Mouse (Mus musculus) MEL (cell line): ENCODE measurements around the gene Apbb1. TPM values are rescaled to one million over a fixed set of nuclear protein-coding genes. Genes with fewer than 3 reads are reported as not detected.

Experiments
- DNase-seq: peaks from one replicate; pipeline ENCODE4 v3.0.0; 2011; ENCODE audit warnings: low read depth, low spot score
- H3K27ac ChIP-seq: 2 replicates; pipeline ENCODE4 v1.5.1; 2012; ENCODE audit warnings: low read depth, mild to moderate bottlenecking, control low read depth, low read length, moderate library complexity; ENCODE audit not compliant: control insufficient read depth
- H3K27me3 ChIP-seq, 2 experiments: fragments of 150-350 bp in 1 of 2; sonication (generic) in 1 of 2; 2 replicates each; pipeline ENCODE4 v1.6.1; 2012; ENCODE audit warnings: low read length in 2 of 2, mild to moderate bottlenecking in 2 of 2, improper control_type of control experiment in 1 of 2, moderate library complexity in 1 of 2; ENCODE audit not compliant: insufficient read depth in 2 of 2, control insufficient read depth in 1 of 2
- H3K36me3 ChIP-seq, 2 experiments: 2 replicates each; pipeline ENCODE4 v1.6.1; 2012 to 2014; ENCODE audit warnings: low read length in 2 of 2, improper control_type of control experiment in 1 of 2, inconsistent platforms in 1 of 2, mild to moderate bottlenecking in 1 of 2; ENCODE audit not compliant: insufficient read depth in 2 of 2, control insufficient read depth in 1 of 2
- H3K4me1 ChIP-seq, 2 experiments: fragments of 150-350 bp in 1 of 2; sonication (generic) in 1 of 2; 2 replicates each; pipeline ENCODE4 v1.6.1; 2012; ENCODE audit warnings: low read length in 2 of 2, improper control_type of control experiment in 1 of 2, mild to moderate bottlenecking in 1 of 2; ENCODE audit not compliant: insufficient read depth in 2 of 2, control insufficient read depth in 1 of 2
- H3K4me3 ChIP-seq, 2 experiments: fragments of 150-350 bp in 1 of 2; sonication (generic) in 1 of 2; 2 replicates each; pipeline ENCODE4 v1.5.1; 2012; ENCODE audit warnings: low read depth in 2 of 2, low read length in 2 of 2, mild to moderate bottlenecking in 2 of 2, moderate library complexity in 2 of 2, control low read depth in 1 of 2, improper control_type of control experiment in 1 of 2; ENCODE audit not compliant: control insufficient read depth in 1 of 2, insufficient read depth in 1 of 2
- H3K79me2 ChIP-seq: 2 replicates; pipeline ENCODE4 v1.6.1; 2012; ENCODE audit warnings: mild to moderate bottlenecking, low read length, moderate library complexity; ENCODE audit not compliant: control insufficient read depth, poor library complexity, insufficient read depth
- H3K9ac ChIP-seq: 2 replicates; pipeline ENCODE4 v1.6.1; 2012; ENCODE audit warnings: low read depth, mild to moderate bottlenecking, control low read depth, low read length, moderate library complexity; ENCODE audit not compliant: control insufficient read depth, poor library complexity, severe bottlenecking
- H3K9me3 ChIP-seq: fragments of 150-350 bp; sonication (generic); replicated peaks from 2 replicates; pipeline ENCODE4 v1.6.1; 2012; ENCODE audit warnings: mild to moderate bottlenecking, low read length, improper control_type of control experiment, moderate library complexity; ENCODE audit not compliant: insufficient read depth
- BHLHE40 ChIP-seq: IDR thresholded peaks from 2 replicates; pipeline ENCODE4 v1.6.1; 2012; ENCODE audit warnings: low read depth, mild to moderate bottlenecking, inconsistent platforms, low read length, improper control_type of control experiment, borderline replicate concordance
- CTCF ChIP-seq, 3 experiments: IDR thresholded peaks in 2 of 3; conservative IDR thresholded peaks in 1 of 3; 2 replicates each; pipeline ENCODE4 v1.5.1; 2011 to 2012; ENCODE audit warnings: low read length in 3 of 3, low read depth in 2 of 3, mild to moderate bottlenecking in 2 of 3, improper control_type of control experiment in 1 of 3, inconsistent platforms in 1 of 3, mixed read lengths in 1 of 3, moderate library complexity in 1 of 3; ENCODE audit not compliant: control insufficient read depth in 1 of 3, insufficient read depth in 1 of 3, poor library complexity in 1 of 3, severe bottlenecking in 1 of 3
- E2F4 ChIP-seq: IDR thresholded peaks from 2 replicates; pipeline ENCODE4 v1.6.1; 2011; ENCODE audit warnings: low read depth, low read length, improper control_type of control experiment, borderline replicate concordance
- ELF1 ChIP-seq: IDR thresholded peaks from 2 replicates; pipeline ENCODE4 v1.6.1; 2014; ENCODE audit warnings: low read depth, mild to moderate bottlenecking, inconsistent platforms, low read length, improper control_type of control experiment, moderate library complexity
- EP300 ChIP-seq, 2 experiments: IDR thresholded peaks; 2 replicates each; pipeline ENCODE4 v1.6.1; 2011; ENCODE audit warnings: improper control_type of control experiment in 2 of 2, low read length in 2 of 2, low read depth in 1 of 2, mild to moderate bottlenecking in 1 of 2
- ETS1 ChIP-seq: IDR thresholded peaks from 2 replicates; pipeline ENCODE4 v1.6.1; 2012; ENCODE audit warnings: low read depth, mild to moderate bottlenecking, inconsistent platforms, low read length, improper control_type of control experiment, moderate library complexity
- JUND ChIP-seq: IDR thresholded peaks from 2 replicates; pipeline ENCODE4 v1.6.1; 2011; ENCODE audit warnings: low read depth, mild to moderate bottlenecking, improper control_type of control experiment, low read length
- KAT2A ChIP-seq: conservative IDR thresholded peaks from 2 replicates; pipeline ENCODE4 v1.6.1; 2012; ENCODE audit warnings: low read depth, low read length, improper control_type of control experiment, inconsistent platforms
- MAZ ChIP-seq: IDR thresholded peaks from 2 replicates; pipeline ENCODE4 v1.6.1; 2012; ENCODE audit warnings: low read depth, mild to moderate bottlenecking, inconsistent platforms, low read length, improper control_type of control experiment
- MEF2A ChIP-seq: IDR thresholded peaks from 2 replicates; pipeline ENCODE4 v1.6.1; 2014; ENCODE audit warnings: low read depth, mild to moderate bottlenecking, inconsistent platforms, low read length, improper control_type of control experiment; ENCODE audit not compliant: poor library complexity, insufficient replicate concordance, severe bottlenecking; ENCODE audit errors: extremely low read depth
- MXI1 ChIP-seq: IDR thresholded peaks from 2 replicates; pipeline ENCODE4 v1.6.1; 2011; ENCODE audit warnings: mild to moderate bottlenecking, low read depth, low read length, improper control_type of control experiment
- MYB ChIP-seq: IDR thresholded peaks from 2 replicates; pipeline ENCODE4 v1.6.1; 2011; ENCODE audit warnings: mild to moderate bottlenecking, low read depth, low read length, improper control_type of control experiment
- MYC ChIP-seq: IDR thresholded peaks from 2 replicates; pipeline ENCODE4 v1.6.1; 2011; ENCODE audit warnings: low read depth, mild to moderate bottlenecking, low read length, improper control_type of control experiment, moderate library complexity
- NRF1 ChIP-seq: IDR thresholded peaks from 2 replicates; pipeline ENCODE4 v1.6.1; 2014; ENCODE audit warnings: low read depth, mild to moderate bottlenecking, inconsistent platforms, low read length, improper control_type of control experiment, moderate library complexity; ENCODE audit not compliant: poor library complexity, insufficient read depth, severe bottlenecking
- POLR2A ChIP-seq, 2 experiments: IDR thresholded peaks; 2 replicates each; pipeline ENCODE4 v1.6.1; 2011 to 2012; ENCODE audit warnings: low read length in 2 of 2, mild to moderate bottlenecking in 2 of 2, control low read depth in 1 of 2, improper control_type of control experiment in 1 of 2, low read depth in 1 of 2, moderate library complexity in 1 of 2; ENCODE audit not compliant: control insufficient read depth in 1 of 2, insufficient read depth in 1 of 2, poor library complexity in 1 of 2
- POLR2AphosphoS2 ChIP-seq: IDR thresholded peaks from 2 replicates; pipeline ENCODE4 v1.6.1; 2011; ENCODE audit warnings: low read length, improper control_type of control experiment
- RAD21 ChIP-seq: IDR thresholded peaks from 2 replicates; pipeline ENCODE4 v1.6.1; 2011; ENCODE audit warnings: mild to moderate bottlenecking, low read depth, low read length, improper control_type of control experiment
- TCF12 ChIP-seq: IDR thresholded peaks from 2 replicates; pipeline ENCODE4 v1.6.1; 2014; ENCODE audit warnings: low read depth, mild to moderate bottlenecking, inconsistent platforms, low read length, improper control_type of control experiment, moderate library complexity
- UBTF ChIP-seq: IDR thresholded peaks from 2 replicates; pipeline ENCODE4 v1.6.1; 2012; ENCODE audit warnings: low read depth, mild to moderate bottlenecking, inconsistent platforms, low read length, improper control_type of control experiment, moderate library complexity, borderline replicate concordance; ENCODE audit not compliant: insufficient read depth
- USF1 ChIP-seq: IDR thresholded peaks from 2 replicates; pipeline ENCODE4 v1.6.1; 2014; ENCODE audit warnings: low read depth, mild to moderate bottlenecking, inconsistent platforms, low read length, improper control_type of control experiment, moderate library complexity
- ZC3H11A ChIP-seq: IDR thresholded peaks from 2 replicates; pipeline ENCODE4 v1.6.1; 2012; ENCODE audit warnings: low read depth, mild to moderate bottlenecking, inconsistent platforms, low read length, improper control_type of control experiment
- ZKSCAN1 ChIP-seq: IDR thresholded peaks from 2 replicates; pipeline ENCODE4 v1.6.1; 2012; ENCODE audit warnings: low read depth, mild to moderate bottlenecking, inconsistent platforms, low read length, improper control_type of control experiment, moderate library complexity
- ZMIZ1 ChIP-seq: IDR thresholded peaks from 2 replicates; pipeline ENCODE4 v1.6.1; 2012; ENCODE audit warnings: low read depth, mild to moderate bottlenecking, inconsistent platforms, low read length, improper control_type of control experiment, moderate library complexity
- ZNF384 ChIP-seq: IDR thresholded peaks from 2 replicates; pipeline ENCODE4 v1.6.1; 2012; ENCODE audit warnings: low read depth, mild to moderate bottlenecking, inconsistent platforms, low read length, improper control_type of control experiment
- polyA plus RNA-seq, 2 experiments: library from polyadenylated mRNA; stranded (reverse) in 1 of 2; unstranded in 1 of 2; fragments of >175 nt in 1 of 2; fragments of >200 nt in 1 of 2; gene quantifications; 2 replicates each; pipeline versions ENCODE4 v1.2.1 to v1.2.4; 2012; ENCODE audit warnings: low replicate concordance in 2 of 2, low read depth in 1 of 2; ENCODE audit not compliant: insufficient read length in 2 of 2, insufficient read depth in 1 of 2, missing spikeins in 1 of 2
- total RNA-seq: library from RNA; depleted of rRNA; stranded (reverse); fragments of 300-350 nt; gene quantifications from 2 replicates; pipeline ENCODE4 v1.2.3, GENCODE M21; 2012

The Apbb1 gene
- total and polyA plus RNA-seq, 3 experiments = 0.13 TPM; not detected in 2

GRCm38 (mm10) chr7:105617810-105618209 is 36.4 kb upstream of the Apbb1 start:
- Histone ChIP-seq H3K9ac (no peak overlapping the region), H3K36me3 (no peaks in the 10 kb centered on the region), H3K4me1 (no peaks in the 10 kb centered on the region), H3K27me3 (no peaks in the 10 kb centered on the region), H3K4me3 (no peak overlapping the region), H3K9me3 (no peaks in the 10 kb centered on the region), H3K27ac (no peak overlapping the region), H3K79me2 (no peaks in the 10 kb centered on the region)
- TF ChIP-seq ZC3H11A = no peak
- TF ChIP-seq RAD21 = no peak
- TF ChIP-seq ZKSCAN1 = no peak
- no peak for TF ChIP-seq UBTF
- TF ChIP-seq MYC = no peak
- no peak for TF ChIP-seq POLR2A (IDR thresholded peaks at IDR 0.05; ENCODE audit: control insufficient read depth in 1 of 2, insufficient read depth in 1 of 2, low read depth in 1 of 2, low read length in 2 of 2, poor library complexity in 1 of 2)
- no peak for TF ChIP-seq JUND
- TF ChIP-seq MYB = no peak
- TF ChIP-seq POLR2AphosphoS2 = no peak
- no peak for DNase-seq

GRCm38 (mm10) chr7:105616561-105616960 is 35.1 kb upstream of the Apbb1 start:
- Histone ChIP-seq H3K79me2 (no peaks in the 10 kb centered on the region), H3K27me3 (no peaks in the 10 kb centered on the region), H3K36me3 (no peaks in the 10 kb centered on the region), H3K27ac (no peak overlapping the region), H3K9ac (no peak overlapping the region), H3K4me3 (no peak overlapping the region), H3K4me1 (no peaks in the 10 kb centered on the region), H3K9me3 (no peaks in the 10 kb centered on the region)
- DNase-seq = no peak
- TF ChIP-seq ZKSCAN1 = no peak
- no peak for TF ChIP-seq E2F4
- TF ChIP-seq MXI1 = no peak
- no peak for TF ChIP-seq USF1
- TF ChIP-seq BHLHE40 = no peak
- no peak for TF ChIP-seq KAT2A
- no peak for TF ChIP-seq POLR2AphosphoS2

DNA sequence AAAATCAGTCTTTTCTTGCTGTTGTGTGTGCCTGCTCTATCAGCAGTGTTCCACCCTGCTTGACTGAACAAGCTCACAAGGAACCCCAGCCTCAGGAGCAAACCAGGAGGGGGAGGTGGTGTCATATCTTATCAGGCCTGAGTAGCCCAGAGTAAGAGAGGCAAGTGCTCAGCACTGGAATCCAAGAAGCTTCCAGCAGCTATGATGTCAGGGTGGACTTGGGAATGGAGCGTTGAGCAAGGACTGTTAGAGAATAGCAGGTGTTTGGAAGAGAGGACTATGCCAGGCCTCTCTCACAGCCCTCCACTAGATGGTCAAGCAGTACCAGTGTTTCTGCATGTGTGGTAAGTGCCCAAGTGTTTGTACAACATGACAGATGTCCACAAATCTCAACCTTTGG is 34.3 kb upstream of the Apbb1 start:
- H3K36me3 ChIP-seq = no peaks in the 10 kb centered on the region

More for the DNA sequence above, 34.3 kb upstream of the Apbb1 start:
- no peak overlapping the region for H3K27ac ChIP-seq
- DNase-seq = peak; percentile 31
- no peaks in the 10 kb centered on the region for H3K79me2 ChIP-seq
- no peaks in the 10 kb centered on the region for H3K27me3 ChIP-seq
- H3K9me3 ChIP-seq = no peaks in the 10 kb centered on the region
- H3K4me3 ChIP-seq = no peak overlapping the region
- H3K9ac ChIP-seq = no peak overlapping the region
- TF ChIP-seq ZNF384 = no peak
- no peak for TF ChIP-seq CTCF (IDR thresholded peaks at IDR 0.05 in 2 of 3, conservative IDR thresholded peaks at IDR 0.05 in 1 of 3; ENCODE audit: control insufficient read depth in 1 of 3, insufficient read depth in 1 of 3, low read depth in 2 of 3, low read length in 3 of 3, poor library complexity in 1 of 3, severe bottlenecking in 1 of 3)
- no peak for TF ChIP-seq MEF2A
- TF ChIP-seq TCF12 = no peak
- no peak for TF ChIP-seq ZMIZ1
- TF ChIP-seq ETS1 = no peak
- no peak for TF ChIP-seq MAZ
- no peak for TF ChIP-seq USF1
- no peak for TF ChIP-seq ELF1
- TF ChIP-seq EP300 (IDR thresholded peaks at IDR 0.05; ENCODE audit: low read depth in 1 of 2, low read length in 2 of 2) = no peak
- TF ChIP-seq NRF1 = no peak
- no peak for TF ChIP-seq POLR2AphosphoS2
- TF ChIP-seq UBTF = no peak
- no peaks in the 10 kb centered on the region for H3K4me1 ChIP-seq
